Mouse (Mus musculus): ENCODE measurements around the gene Baz1a. TPM values are rescaled to one million over a fixed set of nuclear protein-coding genes. Genes with fewer than 3 reads are reported as not detected.
A peak's percentile ranks its signal among the peaks of the same experiment; 100 is the strongest.
"Not testable (repeated sequence)": the region's sequence is repeated elsewhere in the genome, so short reads cannot be mapped to it uniquely, and the experiment has no call there.

Gene Baz1a
- polyA plus RNA-seq, 1 experiment from 2014 or later = 29.1 TPM

GRCm38 (mm10) chr12:54956457-54956856 is 57.7 kb downstream of the Baz1a start:
- no peak for ATAC-seq
- H3K27me3 ChIP-seq (replicated peaks) = no peaks in the 10 kb centered on the region

GRCm38 (mm10) chr12:54946116-54946515 is 68.0 kb downstream of the Baz1a start:
- WGBS = 89% methylated on average over 6 of the region's 6 CpGs
- Histone ChIP-seq H3K36me3 (0 out of 2 replicates have a peak, but pooled peaks cover 2% of the 10 kb centered on the region), H3K4me2 (replicated peaks) (no peak overlapping the region), H3K9ac (no peak overlapping the region), H3K9me3 (no peaks in the 10 kb centered on the region), H3K4me3 (replicated peaks) (no peak overlapping the region), H3K4me1 (replicated peaks) (no peaks in the 10 kb centered on the region), H3K27me3 (replicated peaks) (no peaks in the 10 kb centered on the region), H3K27ac (no peak overlapping the region)
- ATAC-seq = no peak

More at GRCm38 (mm10) chr12:54956457-54956856, 57.7 kb downstream of the Baz1a start:
- H3K27ac ChIP-seq = no peak overlapping the region
- WGBS = 83% methylated on average over 4 of the region's 4 CpGs
- no peak overlapping the region for H3K9ac ChIP-seq
- no peaks in the 10 kb centered on the region for H3K9me3 ChIP-seq
- no peak overlapping the region for H3K4me2 ChIP-seq (replicated peaks)
- no peaks in the 10 kb centered on the region for H3K36me3 ChIP-seq
- no peaks in the 10 kb centered on the region for H3K4me1 ChIP-seq (replicated peaks)
- no peak overlapping the region for H3K4me3 ChIP-seq (replicated peaks)

- H3K4me2 ChIP-seq (replicated peaks); H3K27ac ChIP-seq; H3K36me3 ChIP-seq; H3K27me3 ChIP-seq (replicated peaks); ATAC-seq; H3K4me1 ChIP-seq (replicated peaks); H3K4me3 ChIP-seq (replicated peaks); H3K9ac ChIP-seq; H3K9me3 ChIP-seq: not testable (repeated sequence)
- 90% methylated on average over 6 of the region's 6 CpGs for WGBS
Observed at GRCm38 (mm10) chr12:54942586-54943157, 71.5 kb downstream of the Baz1a start.

- H3K27ac ChIP-seq; H3K9ac ChIP-seq; H3K4me1 ChIP-seq (replicated peaks); H3K27me3 ChIP-seq (replicated peaks); H3K4me2 ChIP-seq (replicated peaks); H3K9me3 ChIP-seq; H3K4me3 ChIP-seq (replicated peaks); H3K36me3 ChIP-seq: not testable (repeated sequence)
- WGBS = 92% methylated on average over 5 of the region's 5 CpGs
- ATAC-seq = peak; percentile 62; the same call in 1 of the 2 replicates
Observed at GRCm38 (mm10) chr12:54937581-54938343, 76.4 kb downstream of the Baz1a start.

- Histone ChIP-seq H3K4me3 (replicated peaks) (no peak overlapping the region), H3K36me3 (peaks cover 12% of the 10 kb centered on the region; the same call in 1 of the 2 replicates), H3K9ac (no peak overlapping the region), H3K4me2 (replicated peaks) (no peak overlapping the region), H3K27me3 (replicated peaks) (no peaks in the 10 kb centered on the region), H3K27ac (no peak overlapping the region), H3K9me3 (no peaks in the 10 kb centered on the region), H3K4me1 (replicated peaks) (no peaks in the 10 kb centered on the region)
- 84% methylated on average over 3 of the region's 3 CpGs for whole genome bisulfite sequencing
- no peak for ATAC-seq
Observed at GRCm38 (mm10) chr12:54910387-54910786, 103.8 kb downstream of the Baz1a start.

- not testable (repeated sequence) for H3K36me3 ChIP-seq; H3K4me1 ChIP-seq (replicated peaks); H3K27me3 ChIP-seq (replicated peaks); H3K27ac ChIP-seq; ATAC-seq; H3K4me3 ChIP-seq (replicated peaks); H3K9ac ChIP-seq; H3K4me2 ChIP-seq (replicated peaks); H3K9me3 ChIP-seq
- 77% methylated on average over 2 of the region's 2 CpGs for WGBS
Observed at GRCm38 (mm10) chr12:54892559-54892958, 121.6 kb downstream of the Baz1a start.

- H3K4me1 ChIP-seq (replicated peaks) = no peaks in the 10 kb centered on the region
- no peaks in the 10 kb centered on the region for H3K9me3 ChIP-seq
- H3K27me3 ChIP-seq (replicated peaks) = no peaks in the 10 kb centered on the region
- H3K36me3 ChIP-seq = no peaks in the 10 kb centered on the region
- ATAC-seq = no peak
- H3K27ac ChIP-seq = no peak overlapping the region
- no peak overlapping the region for H3K4me2 ChIP-seq (replicated peaks)
- no peak overlapping the region for H3K4me3 ChIP-seq (replicated peaks)
- no peak overlapping the region for H3K9ac ChIP-seq
- WGBS = 98% methylated on average over 2 of the region's 2 CpGs
Observed at GRCm38 (mm10) chr12:54890426-54890825, 123.7 kb downstream of the Baz1a start.

GRCm38 (mm10) chr12:54887580-54888127 is 126.5 kb downstream of the Baz1a start:
- H3K27me3 ChIP-seq (replicated peaks) = no peaks in the 10 kb centered on the region
- no peaks in the 10 kb centered on the region for H3K4me1 ChIP-seq (replicated peaks)
- no peak overlapping the region for H3K4me2 ChIP-seq (replicated peaks)
- no peak overlapping the region for H3K27ac ChIP-seq
- 74% methylated on average over 4 of the region's 4 CpGs for WGBS
- H3K4me3 ChIP-seq (replicated peaks) = no peak overlapping the region
- H3K36me3 ChIP-seq = no peaks in the 10 kb centered on the region
- H3K9ac ChIP-seq = no peak overlapping the region
- no peaks in the 10 kb centered on the region for H3K9me3 ChIP-seq
- no peak for ATAC-seq

- H3K4me2 ChIP-seq (replicated peaks) = no peak overlapping the region
- H3K4me1 ChIP-seq (replicated peaks) = no peaks in the 10 kb centered on the region
- no peaks in the 10 kb centered on the region for H3K9me3 ChIP-seq
- H3K27ac ChIP-seq = no peak overlapping the region
- no peak overlapping the region for H3K9ac ChIP-seq
- no peaks in the 10 kb centered on the region for H3K27me3 ChIP-seq (replicated peaks)
- H3K36me3 ChIP-seq = no peaks in the 10 kb centered on the region
- no peak for ATAC-seq
- H3K4me3 ChIP-seq (replicated peaks) = no peak overlapping the region
- WGBS = 10% methylated on average over 6 of the region's 6 CpGs
Observed at GRCm38 (mm10) chr12:54879630-54880029, 134.5 kb downstream of the Baz1a start.

- Histone ChIP-seq H3K9ac (no peak overlapping the region), H3K27me3 (replicated peaks) (no peaks in the 10 kb centered on the region), H3K9me3 (no peaks in the 10 kb centered on the region), H3K4me1 (replicated peaks) (no peaks in the 10 kb centered on the region), H3K4me2 (replicated peaks) (no peak overlapping the region), H3K27ac (no peak overlapping the region), H3K4me3 (replicated peaks) (no peak overlapping the region), H3K36me3 (no peaks in the 10 kb centered on the region)
- WGBS = 81% methylated on average over 5 of the region's 5 CpGs
- 0 out of 2 replicates have a peak, but pooled peaks have one; percentile 20 for ATAC-seq
Observed at GRCm38 (mm10) chr12:54879211-54879610, 134.9 kb downstream of the Baz1a start.

- Histone ChIP-seq H3K27me3 (replicated peaks) (no peaks in the 10 kb centered on the region), H3K4me3 (replicated peaks) (no peak overlapping the region), H3K4me1 (replicated peaks) (no peaks in the 10 kb centered on the region), H3K4me2 (replicated peaks) (no peak overlapping the region), H3K9ac (no peak overlapping the region), H3K27ac (no peak overlapping the region), H3K9me3 (no peaks in the 10 kb centered on the region), H3K36me3 (no peaks in the 10 kb centered on the region)
- WGBS = 75% methylated on average over 1 of the region's 1 CpGs
- no peak for ATAC-seq
Observed at GRCm38 (mm10) chr12:54877875-54878274, 136.3 kb downstream of the Baz1a start.

- no peaks in the 10 kb centered on the region for H3K9me3 ChIP-seq
- no peaks in the 10 kb centered on the region for H3K36me3 ChIP-seq
- no peak for ATAC-seq
- no peak overlapping the region for H3K4me3 ChIP-seq (replicated peaks)
- H3K27ac ChIP-seq = no peak overlapping the region
- H3K9ac ChIP-seq = no peak overlapping the region
- no peaks in the 10 kb centered on the region for H3K27me3 ChIP-seq (replicated peaks)
- no peak overlapping the region for H3K4me2 ChIP-seq (replicated peaks)
- 36% methylated on average over 5 of the region's 5 CpGs for WGBS
- H3K4me1 ChIP-seq (replicated peaks) = no peaks in the 10 kb centered on the region
Observed at GRCm38 (mm10) chr12:54876879-54877278, 137.3 kb downstream of the Baz1a start.
